ENCODE assay signal across 35 mouse cellular contexts in the genomic region with DNA sequence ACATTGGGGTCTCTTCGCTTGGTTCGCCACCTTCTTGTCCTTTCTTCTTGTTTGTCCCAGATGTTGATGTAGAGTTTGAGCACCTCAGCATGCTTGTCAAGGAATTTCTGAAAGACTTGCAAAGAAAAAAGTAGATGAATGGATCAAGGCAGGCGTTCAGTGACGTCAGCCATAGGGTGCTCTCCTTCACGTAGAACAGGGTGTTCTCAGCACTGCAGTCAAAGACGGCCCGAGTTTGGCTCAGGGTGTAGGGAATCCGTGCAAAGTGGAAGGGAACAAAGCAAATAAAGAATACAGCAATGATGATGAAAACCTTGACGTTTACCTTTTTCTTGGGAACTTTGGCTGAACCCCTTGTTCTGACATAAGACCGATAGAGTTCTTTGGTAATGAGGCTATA. TPM values are rescaled to one million over a fixed set of nuclear protein-coding genes. Genes with fewer than 3 reads are reported as not detected.
"Had no signal": no experiment of that assay in that cellular context is flagged by ENCODE, and none has a peak within 500 bp of the region (broad histone marks: within the 10 kb centered on the region; RNA-seq: fewer than 3 reads in every experiment).

No protein-coding gene starts in this region.

- H3K27me3 ChIP-seq: limb, embryonic 12.5 days; limb, embryonic 13.5 days; limb, embryonic 15.5 days; liver, embryonic 12.5 days; liver, embryonic 13.5 days; liver, embryonic 15.5 days; lung, embryonic 15.5 days; megakaryocyte, embryonic 14.5 days; midbrain, embryonic 12.5 days; midbrain, embryonic 13.5 days; midbrain, embryonic 15.5 days had no signal

- H3K27ac ChIP-seq: left cerebral cortex, adult 2 months; limb, embryonic 10.5 days; limb, embryonic 12.5 days; limb, embryonic 13.5 days; limb, embryonic 15.5 days; liver, embryonic 12.5 days; liver, embryonic 13.5 days; liver, embryonic 14.5 days; liver, embryonic 15.5 days; lung, embryonic 15.5 days; macrophage; midbrain, embryonic 10.5 days; midbrain, embryonic 12.5 days; midbrain, embryonic 13.5 days; midbrain, embryonic 15.5 days had no signal

- H3K4me2 ChIP-seq: limb, embryonic 12.5 days; limb, embryonic 13.5 days; limb, embryonic 15.5 days; liver, embryonic 11.5 days; liver, embryonic 12.5 days; liver, embryonic 13.5 days; liver, embryonic 15.5 days; lung, embryonic 14.5 days; lung, embryonic 15.5 days; midbrain, embryonic 11.5 days; midbrain, embryonic 12.5 days; midbrain, embryonic 13.5 days; midbrain, embryonic 15.5 days had no signal

- H3K9ac ChIP-seq: limb, embryonic 12.5 days; limb, embryonic 13.5 days; limb, embryonic 15.5 days; liver, embryonic 12.5 days; liver, embryonic 13.5 days; liver, embryonic 14.5 days; liver, embryonic 15.5 days; liver, postnatal 0 days; lung, embryonic 14.5 days; lung, embryonic 15.5 days; midbrain, embryonic 12.5 days; midbrain, embryonic 13.5 days; midbrain, embryonic 15.5 days had no signal

- H3K9me3 ChIP-seq: limb, embryonic 10.5 days; limb, embryonic 12.5 days; limb, embryonic 13.5 days; limb, embryonic 15.5 days; liver, embryonic 12.5 days; liver, embryonic 13.5 days; liver, embryonic 15.5 days; lung, embryonic 15.5 days; megakaryocyte, embryonic 14.5 days; midbrain, embryonic 10.5 days; midbrain, embryonic 12.5 days; midbrain, embryonic 13.5 days; midbrain, embryonic 15.5 days had no signal

- H3K36me3 ChIP-seq: limb, embryonic 10.5 days; limb, embryonic 12.5 days; limb, embryonic 13.5 days; limb, embryonic 15.5 days; liver, embryonic 12.5 days; liver, embryonic 13.5 days; liver, embryonic 15.5 days; lung, embryonic 15.5 days; midbrain, embryonic 10.5 days; midbrain, embryonic 12.5 days; midbrain, embryonic 13.5 days; midbrain, embryonic 15.5 days had no signal

- DNase-seq: left cerebral cortex, postnatal 4 days; liver; liver, embryonic 13.5 days; liver, postnatal 0 days; lung, adult 2 months; lung, embryonic 14.5 days; lung, postnatal 10 days; lung, postnatal 14 days; lung, postnatal 36 days; lung, postnatal 4 days; midbrain, embryonic 14.5 days had no signal

- ATAC-seq: liver, embryonic 12.5 days; liver, postnatal 0 days; lung, postnatal 0 days; midbrain, embryonic 13.5 days; midbrain, embryonic 15.5 days; midbrain, embryonic 16.5 days had no signal

- H3K4me1 ChIP-seq: limb, embryonic 10.5 days; limb, embryonic 12.5 days; limb, embryonic 13.5 days; limb, embryonic 15.5 days; liver, embryonic 12.5 days; liver, embryonic 13.5 days; liver, embryonic 15.5 days; lung, embryonic 15.5 days; midbrain, embryonic 10.5 days; midbrain, embryonic 12.5 days; midbrain, embryonic 13.5 days; midbrain, embryonic 15.5 days had no signal

- H3K4me3 ChIP-seq: left cerebral cortex, adult 2 months; limb, embryonic 10.5 days; limb, embryonic 12.5 days; limb, embryonic 13.5 days; limb, embryonic 15.5 days; liver, embryonic 12.5 days; liver, embryonic 13.5 days; liver, embryonic 15.5 days; lung, embryonic 15.5 days; megakaryocyte, embryonic 14.5 days; midbrain, embryonic 10.5 days; midbrain, embryonic 12.5 days; midbrain, embryonic 13.5 days; midbrain, embryonic 15.5 days; myocyte had no signal

RNA-seq across cellular contexts. Expression of gene P2ry13, which starts 6.5 kb away (rescaled TPM):
- polyA plus RNA-seq: myocyte had no signal

RNA-seq across cellular contexts. Expression of gene Gpr87, which starts 22.3 kb away (rescaled TPM):
- polyA plus RNA-seq: liver, adult 2 months; liver, embryonic 11.5 days; liver, embryonic 12.5 days; liver, embryonic 13.5 days; liver, embryonic 14.5 days; liver, embryonic 15.5 days; liver, embryonic 16.5 days; liver, postnatal 0 days; lung, embryonic 16.5 days; lung, postnatal 0 days; macrophage; midbrain, embryonic 16.5 days; midbrain, postnatal 0 days; myocyte had no signal

RNA-seq across cellular contexts. Expression of gene P2ry12, which starts 45.5 kb away (rescaled TPM):
- polyA plus RNA-seq: myocyte had no signal
